Mouse (Mus musculus) stomach, embryonic 14.5 days (tissue): ENCODE data around the gene Vmn2r21. TPM values are rescaled to one million over a fixed set of nuclear protein-coding genes. Genes with fewer than 3 reads are reported as not detected.

Experiments
- polyA plus RNA-seq: library from polyadenylated mRNA; unstranded; fragments of >200 nt; fragmentation: Nextera tagmentation; extraction: Ambion mirVana; gene quantifications from 2 replicates; pipeline ENCODE4 v1.2.1, GENCODE M21; 2014

Vmn2r21 gene
- polyA plus RNA-seq, 1 experiment from 2014 or later = not detected

Other genes starting within 250 kb of the Vmn2r21 start
- not detected in 2 replicates for gene Clec4e, start 243.5 kb downstream of the Vmn2r21 start, polyA plus RNA-seq
- gene Vmn2r19, start 225.1 kb downstream of the Vmn2r21 start, polyA plus RNA-seq = not detected in 2 replicates
- not detected in 2 replicates for gene Vmn2r20, start 115.3 kb downstream of the Vmn2r21 start, polyA plus RNA-seq
- not detected in 2 replicates for gene Vmn2r22, start 117.3 kb upstream of the Vmn2r21 start, polyA plus RNA-seq
- not detected in 2 replicates for gene Vmn2r23, start 169.3 kb upstream of the Vmn2r21 start, polyA plus RNA-seq
- gene Vmn2r24, start 245.5 kb upstream of the Vmn2r21 start, polyA plus RNA-seq = not detected in 2 replicates